Mouse (Mus musculus): ENCODE data around the gene Hoxd11.

- TF ChIP-seq EP300 (IDR thresholded peaks at IDR 0.05; ENCODE audit: low read depth) (no peak), CTCF (IDR thresholded peaks at IDR 0.05; ENCODE audit: low read depth) (no peak)
These were observed 9.6 kb downstream of the Hoxd11 start for GRCm38 (mm10) chr2:74688795-74689573.
